Mouse (Mus musculus) intestine, postnatal 0 days (tissue): ENCODE data around the gene Prkaa2. TPM values are rescaled to one million over a fixed set of nuclear protein-coding genes. Genes with fewer than 3 reads are reported as not detected.

Source experiments
- ATAC-seq: fragments of 200-750 bp; cut with Nextera tagmentation; 2 replicates; pipeline ENCODE4 v1.8.0; 2017; ENCODE audit warnings: mild to moderate bottlenecking, moderate TSS enrichment, moderate library complexity
- H3K27ac ChIP-seq: fragments of 300-500 bp; sonication (generic); 2 replicates; pipeline ENCODE4 v1.5.1; 2014; ENCODE audit warnings: mild to moderate bottlenecking, low read depth, low read length, moderate library complexity
- H3K27me3 ChIP-seq: fragments of 300-500 bp; sonication (generic); replicated peaks from 2 replicates; pipeline ENCODE4 v1.6.1; 2014; ENCODE audit warnings: low read length, mixed read lengths; ENCODE audit not compliant: control insufficient read depth, insufficient read depth
- H3K36me3 ChIP-seq: fragments of 300-500 bp; sonication (generic); 2 replicates; pipeline ENCODE4 v1.6.1; 2014; ENCODE audit warnings: mild to moderate bottlenecking, moderate library complexity; ENCODE audit not compliant: control insufficient read depth, insufficient read depth
- H3K4me1 ChIP-seq: fragments of 300-500 bp; sonication (generic); replicated peaks from 2 replicates; pipeline ENCODE4 v1.6.1; 2014; ENCODE audit warnings: antibody characterized with exemption, low read length, mixed read lengths; ENCODE audit not compliant: control insufficient read depth, insufficient read depth
- H3K4me2 ChIP-seq: fragments of 300-500 bp; sonication (generic); replicated peaks from 2 replicates; pipeline ENCODE4 v1.6.1; 2014; ENCODE audit warnings: low read depth, mild to moderate bottlenecking, moderate library complexity
- H3K4me3 ChIP-seq: fragments of 300-500 bp; sonication (generic); 2 replicates; pipeline ENCODE4 v1.5.1; 2014; ENCODE audit warnings: low read depth, low read length
- H3K9ac ChIP-seq: fragments of 300-500 bp; sonication (generic); 2 replicates; pipeline ENCODE4 v1.6.1; 2014; ENCODE audit warnings: mild to moderate bottlenecking, low read depth, low read length
- H3K9me3 ChIP-seq: fragments of 300-500 bp; sonication (generic); 2 replicates; pipeline ENCODE4 v1.6.1; 2016; ENCODE audit warnings: mixed run types; ENCODE audit not compliant: control insufficient read depth
- CTCF ChIP-seq: sonication (generic); IDR thresholded peaks from 2 replicates; pipeline ENCODE4 v1.5.1; 2016; ENCODE audit warnings: low read depth, mild to moderate bottlenecking, control low read depth, antibody characterized with exemption, moderate library complexity
- WGBS: fragments of 180-500 bp; shearing (Covaris S2); extraction: QIAGEN DNeasy Blood & Tissue Kit; methylation state at CpG from one replicate; pipeline ENCODE4 v1.1.7; 2014; 5-methylcytosine and 5-hydroxymethylcytosine counted together
- polyA plus RNA-seq: library from polyadenylated mRNA; unstranded; fragments of >200 nt; fragmentation: Nextera tagmentation; extraction: Ambion mirVana; gene quantifications from 2 replicates; pipeline ENCODE4 v1.2.1, GENCODE M21; 2015

Prkaa2 gene
- polyA plus RNA-seq, 1 experiment from 2014 or later: 10.2 TPM

GRCm38 (mm10) chr4:104988102-104988501, 121.6 kb downstream of the Prkaa2 start:
- Histone ChIP-seq H3K4me1 (no peaks in the 10 kb centered on the region), H3K36me3 (no peaks in the 10 kb centered on the region), H3K4me2 (no peak overlapping the region), H3K27ac (no peak overlapping the region), H3K9me3 (no peaks in the 10 kb centered on the region), H3K9ac (no peak overlapping the region), H3K27me3 (no peaks in the 10 kb centered on the region), H3K4me3 (no peak overlapping the region)
- WGBS: 77% methylated on average over 5 of the region's 5 CpGs
- TF ChIP-seq CTCF: no peak
- no peak for ATAC-seq

- no peaks in the 10 kb centered on the region for H3K27me3 ChIP-seq
- no peaks in the 10 kb centered on the region for H3K4me1 ChIP-seq
- no peak overlapping the region for H3K27ac ChIP-seq
- TF ChIP-seq CTCF: no peak
- H3K36me3 ChIP-seq: no peaks in the 10 kb centered on the region
- no peak overlapping the region for H3K4me2 ChIP-seq
- H3K9ac ChIP-seq: no peak overlapping the region
- no peak overlapping the region for H3K4me3 ChIP-seq
- 76% methylated on average over 7 of the region's 7 CpGs for WGBS
- no peak for ATAC-seq
- H3K9me3 ChIP-seq: no peaks in the 10 kb centered on the region
Measured at GRCm38 (mm10) chr4:104987631-104988030, 122.1 kb downstream of the Prkaa2 start.

GRCm38 (mm10) chr4:104985960-104986632, 123.6 kb downstream of the Prkaa2 start:
- Histone ChIP-seq H3K9me3 (no peaks in the 10 kb centered on the region), H3K4me1 (no peaks in the 10 kb centered on the region), H3K9ac (no peak overlapping the region), H3K27ac (no peak overlapping the region), H3K4me3 (no peak overlapping the region), H3K4me2 (no peak overlapping the region), H3K36me3 (no peaks in the 10 kb centered on the region), H3K27me3 (no peaks in the 10 kb centered on the region)
- WGBS: 67% methylated on average over 5 of the region's 5 CpGs
- ATAC-seq: no peak
- no peak for TF ChIP-seq CTCF

Other genes starting within 250 kb of the Prkaa2 start
- not detected in 2 replicates for gene C8a, start 233.5 kb downstream of the Prkaa2 start, polyA plus RNA-seq
- gene Fyb2, start 196.4 kb downstream of the Prkaa2 start, polyA plus RNA-seq: 0.24 and 0.25 TPM in 2 replicates
- gene Plpp3, start 47.5 kb upstream of the Prkaa2 start, polyA plus RNA-seq: 84.1 and 84.3 TPM in 2 replicates